Mouse (Mus musculus) ZHBTc4 (cell line): ENCODE results near the gene Pheta1.
A peak's percentile ranks its signal among the peaks of the same experiment; 100 is the strongest.
"Not testable (repeated sequence)": the region's sequence is repeated elsewhere in the genome, so short reads cannot be mapped to it uniquely, and the experiment has no call there.

ENCODE experiments used
- DNase-seq: peaks from one replicate; pipeline ENCODE4 v3.0.0-alpha.2; 2011; ENCODE audit warnings: low read depth, low spot score

Gene Pheta1

GRCm38 (mm10) chr5:121843138-121843905 is 5.5 kb upstream of the Pheta1 start:
- DNase-seq, result peak; percentile 75

- no peak for DNase-seq
Measured at GRCm38 (mm10) chr5:121845361-121845760, 3.4 kb upstream of the Pheta1 start.

GRCm38 (mm10) chr5:121846322-121846721 is 2.5 kb upstream of the Pheta1 start:
- peak; percentile 55 for DNase-seq

GRCm38 (mm10) chr5:121847269-121847668 is 1.5 kb upstream of the Pheta1 start:
- DNase-seq, result not testable (repeated sequence)

- peak; percentile 66 for DNase-seq
Measured at GRCm38 (mm10) chr5:121848035-121848519, 707 bp upstream of the Pheta1 start.

- DNase-seq, result no peak
Measured at GRCm38 (mm10) chr5:121849478-121850349, 930 bp downstream of the Pheta1 start.

GRCm38 (mm10) chr5:121853368-121854051 is 4.7 kb downstream of the Pheta1 start:
- DNase-seq, result no peak

- no peak for DNase-seq
Measured at GRCm38 (mm10) chr5:121854768-121855167, 6.0 kb downstream of the Pheta1 start.

- no peak for DNase-seq
Measured at GRCm38 (mm10) chr5:121856740-121857139, 8.0 kb downstream of the Pheta1 start.

GRCm38 (mm10) chr5:121858427-121858826 is 9.6 kb downstream of the Pheta1 start:
- DNase-seq, result no peak

- no peak for DNase-seq
Measured at GRCm38 (mm10) chr5:121861964-121862363, 13.2 kb downstream of the Pheta1 start.

GRCm38 (mm10) chr5:121864330-121864729 is 15.5 kb downstream of the Pheta1 start:
- peak; percentile 60 for DNase-seq

- peak; percentile 80 for DNase-seq
Measured at GRCm38 (mm10) chr5:121867963-121868362, 19.2 kb downstream of the Pheta1 start.

- no peak for DNase-seq
Measured at GRCm38 (mm10) chr5:121870832-121871231, 22.0 kb downstream of the Pheta1 start.

GRCm38 (mm10) chr5:121871515-121872030 is 22.8 kb downstream of the Pheta1 start:
- peak; percentile 78 for DNase-seq

- DNase-seq, result peak; percentile 90
Measured at GRCm38 (mm10) chr5:121872158-121872557, 23.4 kb downstream of the Pheta1 start.

GRCm38 (mm10) chr5:121875041-121875440 is 26.3 kb downstream of the Pheta1 start:
- no peak for DNase-seq

- DNase-seq, result no peak
Measured at GRCm38 (mm10) chr5:121876901-121877300, 28.1 kb downstream of the Pheta1 start.

GRCm38 (mm10) chr5:121878703-121879102 is 29.9 kb downstream of the Pheta1 start:
- no peak for DNase-seq

GRCm38 (mm10) chr5:121879211-121879610 is 30.4 kb downstream of the Pheta1 start:
- DNase-seq, result peak; percentile 89

- DNase-seq, result no peak
Measured at GRCm38 (mm10) chr5:121883356-121883755, 34.6 kb downstream of the Pheta1 start.

- DNase-seq, result no peak
Measured at GRCm38 (mm10) chr5:121889375-121889774, 40.6 kb downstream of the Pheta1 start.
